22 mouse cellular contexts compared by ENCODE assay signal in the genomic region with DNA sequence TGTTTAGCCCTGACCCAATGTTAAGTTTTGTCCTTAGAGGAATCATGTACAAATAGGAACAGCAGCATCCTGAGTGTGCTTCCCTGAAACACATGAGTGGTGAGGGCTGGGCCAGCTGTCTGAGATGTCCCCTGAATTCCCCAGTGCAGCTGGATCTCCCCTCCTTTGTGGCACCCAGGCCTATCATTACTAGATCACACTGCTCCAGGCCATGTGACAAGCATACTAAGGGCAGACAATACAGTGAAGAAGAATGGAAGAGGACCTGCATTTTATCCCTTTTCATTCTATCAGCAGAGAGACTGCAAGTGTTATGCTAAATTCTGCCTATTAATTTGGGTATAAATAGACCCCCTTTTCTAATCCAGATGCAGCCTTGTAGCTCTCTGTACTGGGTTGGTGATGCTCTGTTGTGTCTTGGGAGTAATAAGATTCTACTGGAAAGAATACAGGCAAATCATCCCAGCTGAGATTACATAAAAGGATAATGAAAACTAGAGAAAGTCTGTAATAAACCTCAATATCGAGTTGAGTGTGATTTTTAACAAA.
DNase-seq lines count a peak whose midpoint lies in the region; ATAC-seq and TF ChIP-seq lines count a peak whose summit lies in the region.
"Had no signal": no experiment of that assay in that cellular context is flagged by ENCODE, and none has a peak within 500 bp of the region (broad histone marks: within the 10 kb centered on the region; RNA-seq: fewer than 3 reads in every experiment).

No protein-coding gene starts in this region.

- no peak for TF ChIP-seq CTCF in midbrain, postnatal 0 days (IDR thresholded peaks at IDR 0.05)
- no peak for TF ChIP-seq CTCF in lung, adult 2 months (IDR thresholded peaks at IDR 0.05; ENCODE audit: insufficient read depth, low read length)

- no peak for ATAC-seq in midbrain, postnatal 0 days (ENCODE audit: low FRiP score)
- peak; percentile 86 for ATAC-seq in forebrain, embryonic 16.5 days
- ATAC-seq in midbrain, embryonic 15.5 days (replicated peaks): peak; percentile 50; the same call in 1 of the 2 replicates

- H3K4me1 ChIP-seq in midbrain, embryonic 10.5 days: peaks cover 15% of the 10 kb centered on the region
- 0 out of 2 replicates have a peak, but pooled peaks cover 3% of the 10 kb centered on the region for H3K4me1 ChIP-seq in midbrain, postnatal 0 days (ENCODE audit: insufficient read depth, low read length)
- peaks cover 20% of the 10 kb centered on the region for H3K4me1 ChIP-seq in forebrain, embryonic 10.5 days
- H3K4me1 ChIP-seq in forebrain, embryonic 16.5 days (replicated peaks; ENCODE audit: control insufficient read depth, insufficient read depth, low read length): peaks cover 26% of the 10 kb centered on the region
- peaks cover 14% of the 10 kb centered on the region; the same call in 1 of the 2 replicates for H3K4me1 ChIP-seq in midbrain, embryonic 15.5 days
- H3K4me1 ChIP-seq in lung, adult 2 months (ENCODE audit: control insufficient read depth, insufficient read depth, low read length): no peaks in the 10 kb centered on the region
- H3K4me1 ChIP-seq: embryonic facial prominence, embryonic 15.5 days; heart, embryonic 12.5 days; limb, embryonic 13.5 days; liver, embryonic 13.5 days; lung, embryonic 15.5 days had no signal

- no peak overlapping the region for H3K4me3 ChIP-seq in midbrain, embryonic 10.5 days
- H3K4me3 ChIP-seq in midbrain, postnatal 0 days (ENCODE audit: low read depth, low read length): no peak overlapping the region
- no peak overlapping the region for H3K4me3 ChIP-seq in forebrain, embryonic 10.5 days
- no peak overlapping the region for H3K4me3 ChIP-seq in forebrain, embryonic 16.5 days (replicated peaks; ENCODE audit: low read length)
- H3K4me3 ChIP-seq in midbrain, embryonic 15.5 days: no peak overlapping the region
- H3K4me3 ChIP-seq in lung, adult 2 months (replicated peaks; ENCODE audit: extremely low read depth, low read depth, low read length): no peak overlapping the region
- H3K4me3 ChIP-seq: embryonic facial prominence, embryonic 15.5 days; heart, embryonic 12.5 days; limb, embryonic 13.5 days; liver, embryonic 13.5 days; lung, embryonic 15.5 days had no signal

- no peak overlapping the region for H3K9ac ChIP-seq in midbrain, postnatal 0 days (replicated peaks; ENCODE audit: low read length, poor library complexity, severe bottlenecking)
- H3K9ac ChIP-seq in forebrain, embryonic 16.5 days (replicated peaks; ENCODE audit: low read depth, low read length): no peak overlapping the region
- H3K9ac ChIP-seq in midbrain, embryonic 15.5 days: no peak overlapping the region
- H3K9ac ChIP-seq: embryonic facial prominence, embryonic 15.5 days; heart, embryonic 12.5 days; limb, embryonic 13.5 days; liver, embryonic 13.5 days; lung, embryonic 15.5 days had no signal

- H3K4me2 ChIP-seq in midbrain, postnatal 0 days (ENCODE audit: low read depth, low read length, poor library complexity, severe bottlenecking): no peak overlapping the region
- no peak overlapping the region for H3K4me2 ChIP-seq in forebrain, embryonic 16.5 days (ENCODE audit: low read length)
- H3K4me2 ChIP-seq in midbrain, embryonic 15.5 days: no peak overlapping the region
- H3K4me2 ChIP-seq: embryonic facial prominence, embryonic 15.5 days; heart, embryonic 12.5 days; limb, embryonic 13.5 days; liver, embryonic 13.5 days; lung, embryonic 15.5 days had no signal

- 0 out of 2 replicates have a peak overlapping the region, but pooled peaks have one; percentile 4 for H3K27ac ChIP-seq in midbrain, embryonic 10.5 days (replicated peaks)
- H3K27ac ChIP-seq in midbrain, postnatal 0 days (ENCODE audit: low read depth, low read length): no peak overlapping the region
- H3K27ac ChIP-seq in forebrain, embryonic 10.5 days: peak overlapping the region; percentile 67
- H3K27ac ChIP-seq in forebrain, embryonic 16.5 days (ENCODE audit: low read length): peak overlapping the region; percentile 88
- H3K27ac ChIP-seq in midbrain, embryonic 15.5 days: no peak overlapping the region
- H3K27ac ChIP-seq: embryonic facial prominence, embryonic 15.5 days; kidney, postnatal 0 days; limb, embryonic 13.5 days; liver, embryonic 13.5 days; lung, embryonic 15.5 days; macrophage had no signal

- DNase-seq in midbrain, embryonic 10.5 days (ENCODE audit: low spot score): no peak
- DNase-seq in midbrain, postnatal 0 days (ENCODE audit: low spot score): no peak
- no peak for DNase-seq in forebrain, embryonic 10.5 days (ENCODE audit: extremely low spot score, low spot score)
- no peak for DNase-seq in thymus, postnatal 10 days (ENCODE audit: low spot score in 2 of 2)
- DNase-seq in layer of hippocampus, postnatal 25 days (ENCODE audit: extremely low spot score in 1 of 2, low spot score in 1 of 2): no peak
- no peak for DNase-seq in lung, adult 2 months
- DNase-seq: cerebellum, postnatal 14 days; embryo, embryonic 11 days; heart, postnatal 14 days; kidney, adult 18-20 months; layer of hippocampus, postnatal 36 days; liver, embryonic 13.5 days; right cerebral cortex, postnatal 4 days; thymus, adult 2 months had no signal

- TF ChIP-seq POLR2A in lung, adult 2 months (IDR thresholded peaks at IDR 0.05; ENCODE audit: borderline replicate concordance, extremely low read depth, low read depth, low read length): no peak

- 87% methylated on average over 1 of the region's 1 CpGs for WGBS in midbrain, embryonic 10.5 days
- WGBS in midbrain, postnatal 0 days: 24% methylated on average over 1 of the region's 1 CpGs
- WGBS in forebrain, embryonic 10.5 days: 63% methylated on average over 1 of the region's 1 CpGs
- WGBS in forebrain, embryonic 16.5 days: 21% methylated on average over 1 of the region's 1 CpGs
- 36% methylated on average over 1 of the region's 1 CpGs for WGBS in midbrain, embryonic 15.5 days
- 52% methylated on average over 1 of the region's 1 CpGs for WGBS in lung, adult 2 months

- no peaks in the 10 kb centered on the region for H3K36me3 ChIP-seq in midbrain, embryonic 10.5 days
- H3K36me3 ChIP-seq in midbrain, postnatal 0 days (ENCODE audit: insufficient read depth, low read length): no peaks in the 10 kb centered on the region
- H3K36me3 ChIP-seq in forebrain, embryonic 10.5 days (replicated peaks): no peaks in the 10 kb centered on the region
- no peaks in the 10 kb centered on the region for H3K36me3 ChIP-seq in forebrain, embryonic 16.5 days (ENCODE audit: control insufficient read depth, insufficient read depth)
- no peaks in the 10 kb centered on the region for H3K36me3 ChIP-seq in midbrain, embryonic 15.5 days (replicated peaks)
- H3K36me3 ChIP-seq: embryonic facial prominence, embryonic 15.5 days; heart, embryonic 12.5 days; limb, embryonic 13.5 days; liver, embryonic 13.5 days; lung, embryonic 15.5 days had no signal

- no peaks in the 10 kb centered on the region for H3K27me3 ChIP-seq in midbrain, embryonic 10.5 days (ENCODE audit: low read depth, poor library complexity, severe bottlenecking)
- H3K27me3 ChIP-seq in midbrain, postnatal 0 days (ENCODE audit: insufficient read depth, low read length): no peaks in the 10 kb centered on the region
- no peaks in the 10 kb centered on the region for H3K27me3 ChIP-seq in forebrain, embryonic 10.5 days (ENCODE audit: poor library complexity, severe bottlenecking)
- no peaks in the 10 kb centered on the region for H3K27me3 ChIP-seq in forebrain, embryonic 16.5 days (replicated peaks; ENCODE audit: control insufficient read depth, insufficient read depth, low read length)
- H3K27me3 ChIP-seq in midbrain, embryonic 15.5 days (replicated peaks): no peaks in the 10 kb centered on the region
- H3K27me3 ChIP-seq: embryonic facial prominence, embryonic 15.5 days; heart, embryonic 12.5 days; limb, embryonic 13.5 days; liver, embryonic 13.5 days; lung, embryonic 15.5 days had no signal

- no peaks in the 10 kb centered on the region for H3K9me3 ChIP-seq in midbrain, embryonic 10.5 days (replicated peaks)
- H3K9me3 ChIP-seq in midbrain, postnatal 0 days (ENCODE audit: low read length): no peaks in the 10 kb centered on the region
- H3K9me3 ChIP-seq in forebrain, embryonic 10.5 days: no peaks in the 10 kb centered on the region
- no peaks in the 10 kb centered on the region for H3K9me3 ChIP-seq in forebrain, embryonic 16.5 days (ENCODE audit: control insufficient read depth, low read length)
- H3K9me3 ChIP-seq in midbrain, embryonic 15.5 days: no peaks in the 10 kb centered on the region
- H3K9me3 ChIP-seq: embryonic facial prominence, embryonic 15.5 days; heart, embryonic 12.5 days; limb, embryonic 13.5 days; liver, embryonic 13.5 days; lung, embryonic 15.5 days had no signal

Comparison
In these comparisons a context has a peak if more than half of its experiments do, and no peak if none do; other contexts are left out.
1. H3K27ac ChIP-seq: peak in midbrain, embryonic 10.5 days (single experiment), forebrain, embryonic 10.5 days (single experiment) and forebrain, embryonic 16.5 days (single experiment); none in midbrain, postnatal 0 days (single experiment) and midbrain, embryonic 15.5 days (single experiment).